Comparison of ENCODE assay signal across 13 mouse cellular contexts in the genomic region with DNA sequence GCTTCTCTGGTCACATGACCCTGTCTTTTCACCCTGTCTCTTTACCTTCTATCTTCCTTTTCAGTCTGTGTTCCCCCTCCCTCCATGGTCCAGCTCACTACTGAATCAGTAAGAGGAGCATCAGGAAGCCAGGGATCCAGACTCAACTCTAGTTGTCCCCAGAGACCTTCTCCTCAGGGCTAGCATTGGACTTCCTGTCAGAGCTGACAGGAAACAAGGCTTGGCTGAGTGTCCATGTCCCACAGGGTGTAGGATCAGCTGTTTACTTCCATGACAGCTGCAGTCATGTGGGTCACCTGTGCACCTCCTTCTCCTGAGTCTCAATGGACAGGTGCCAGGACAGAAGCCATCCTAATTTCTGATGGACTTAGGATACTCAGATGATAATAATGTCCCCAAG. TPM values are rescaled to one million over a fixed set of nuclear protein-coding genes. Genes with fewer than 3 reads are reported as not detected.
"Had no signal": no experiment of that assay in that cellular context is flagged by ENCODE, and none has a peak within 500 bp of the region (broad histone marks: within the 10 kb centered on the region; RNA-seq: fewer than 3 reads in every experiment).

No protein-coding gene starts in this region.

RNA-seq across cellular contexts. Expression of a gene that starts 8.0 kb away (rescaled TPM):
- total RNA-seq: neutrophil, adult 5-6 weeks had no signal
- polyA plus RNA-seq: neural tube, embryonic 13.5 days; neural tube, embryonic 14.5 days; neural tube, embryonic 15.5 days; spleen, adult 2 months; stomach, embryonic 14.5 days; stomach, embryonic 15.5 days; stomach, embryonic 16.5 days; stomach, postnatal 0 days; urinary bladder, adult 2 months had no signal

RNA-seq across cellular contexts. Expression of a gene that starts 39.9 kb away (rescaled TPM):
- total RNA-seq: neutrophil, adult 5-6 weeks had no signal
- polyA plus RNA-seq: neural tube, embryonic 13.5 days; neural tube, embryonic 14.5 days; neural tube, embryonic 15.5 days; small intestine, adult 2 months; spleen, adult 2 months; stomach, embryonic 14.5 days; stomach, embryonic 15.5 days; stomach, embryonic 16.5 days; stomach, postnatal 0 days; testis, adult 2 months; thymus, postnatal 0 days; urinary bladder, adult 2 months had no signal
